23 mouse cellular contexts compared by ENCODE assay signal in the genomic region with DNA sequence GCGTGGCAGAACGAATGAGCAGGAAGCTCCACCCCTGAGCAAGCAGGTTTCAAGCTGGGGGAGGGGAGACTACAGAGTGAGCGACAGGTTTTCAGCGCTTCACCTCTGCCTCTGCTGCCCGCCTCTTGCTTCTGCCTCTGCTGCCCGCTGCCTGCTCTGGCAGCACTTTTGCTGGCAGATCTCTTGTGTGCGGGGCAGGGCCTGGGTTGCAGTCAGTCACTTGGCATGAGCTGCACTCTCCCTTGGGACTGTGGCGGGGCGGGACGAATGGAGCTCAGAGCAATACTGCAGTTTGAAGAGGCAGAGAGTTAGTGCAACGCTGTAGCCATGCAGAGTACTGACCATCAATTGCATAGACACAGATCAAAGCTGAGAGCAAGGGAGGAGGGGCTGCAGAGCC. TPM values are rescaled to one million over a fixed set of nuclear protein-coding genes. Genes with fewer than 3 reads are reported as not detected.
DNase-seq lines count a peak whose midpoint lies in the region; ATAC-seq lines count a peak whose summit lies in the region.
"Had no signal": no experiment of that assay in that cellular context is flagged by ENCODE, and none has a peak within 500 bp of the region (broad histone marks: within the 10 kb centered on the region; RNA-seq: fewer than 3 reads in every experiment).

No protein-coding gene starts in this region.

- 84% methylated on average over 11 of the region's 11 CpGs for WGBS in embryonic facial prominence, embryonic 13.5 days
- 91% methylated on average over 11 of the region's 11 CpGs for WGBS in embryonic facial prominence, embryonic 10.5 days

- DNase-seq in embryonic facial prominence, embryonic 10.5 days (ENCODE audit: low spot score), result no peak
- DNase-seq in kidney, postnatal 10 days, result peak; percentile 15
- DNase-seq in kidney, postnatal 14 days, result no peak
- peak; percentile 6 for DNase-seq in 3T3-L1 (ENCODE audit: low read depth, low spot score)
- DNase-seq in adrenal gland, postnatal 10 days, result peak; percentile 73
- DNase-seq in urinary bladder, adult 18-20 months (ENCODE audit: low spot score in 2 of 2), result no peak
- DNase-seq: B cell, adult 2 months; cerebellum, adult 9-10 months; gastrocnemius, postnatal 36 days; heart, postnatal 4 days; kidney, adult 2 months; lung, postnatal 10 days; right cerebral cortex, postnatal 14 days; thymus, postnatal 36 days had no signal

- peak; percentile 43; the same call in 1 of the 2 replicates for ATAC-seq in embryonic facial prominence, embryonic 13.5 days (ENCODE audit: insufficient number of reproducible peaks, insufficient read depth, low FRiP score, low TSS enrichment, low read depth)
- no peak for ATAC-seq in inflammation-experienced regulatory T-cells, adult 6 months
- ATAC-seq: hindbrain, postnatal 0 days; midbrain, embryonic 16.5 days had no signal

- H3K4me2 ChIP-seq in embryonic facial prominence, embryonic 13.5 days, result no peak overlapping the region
- H3K4me2 ChIP-seq: embryonic facial prominence, embryonic 15.5 days; heart, embryonic 13.5 days had no signal

- no peak overlapping the region for H3K4me3 ChIP-seq in embryonic facial prominence, embryonic 13.5 days
- H3K4me3 ChIP-seq in embryonic facial prominence, embryonic 10.5 days, result no peak overlapping the region
- H3K4me3 ChIP-seq: embryonic facial prominence, embryonic 15.5 days; forebrain, embryonic 10.5 days; heart, embryonic 13.5 days; limb, embryonic 10.5 days had no signal

- no peaks in the 10 kb centered on the region for H3K4me1 ChIP-seq in embryonic facial prominence, embryonic 13.5 days
- peaks cover 3% of the 10 kb centered on the region; the same call in 1 of the 2 replicates for H3K4me1 ChIP-seq in embryonic facial prominence, embryonic 10.5 days
- H3K4me1 ChIP-seq: embryonic facial prominence, embryonic 15.5 days; forebrain, embryonic 10.5 days; heart, embryonic 13.5 days; limb, embryonic 10.5 days had no signal

- H3K27me3 ChIP-seq in embryonic facial prominence, embryonic 13.5 days, result no peaks in the 10 kb centered on the region
- no peaks in the 10 kb centered on the region for H3K27me3 ChIP-seq in embryonic facial prominence, embryonic 10.5 days (replicated peaks; ENCODE audit: low read depth, poor library complexity, severe bottlenecking)
- H3K27me3 ChIP-seq: embryonic facial prominence, embryonic 15.5 days; heart, embryonic 13.5 days had no signal

- H3K27ac ChIP-seq in embryonic facial prominence, embryonic 13.5 days, result no peak overlapping the region
- H3K27ac ChIP-seq in embryonic facial prominence, embryonic 10.5 days (replicated peaks), result no peak overlapping the region
- H3K27ac ChIP-seq: embryonic facial prominence, embryonic 15.5 days; forebrain, embryonic 10.5 days; heart, embryonic 13.5 days; hindbrain, postnatal 0 days; limb, embryonic 10.5 days; liver, embryonic 14.5 days had no signal

- no peak overlapping the region for H3K9ac ChIP-seq in embryonic facial prominence, embryonic 13.5 days
- H3K9ac ChIP-seq: embryonic facial prominence, embryonic 15.5 days; heart, embryonic 13.5 days; liver, embryonic 14.5 days had no signal

- H3K9me3 ChIP-seq in embryonic facial prominence, embryonic 13.5 days, result peaks cover 8% of the 10 kb centered on the region; the same call in 1 of the 2 replicates
- peaks cover 8% of the 10 kb centered on the region; the same call in 1 of the 2 replicates for H3K9me3 ChIP-seq in embryonic facial prominence, embryonic 10.5 days
- H3K9me3 ChIP-seq: limb, embryonic 10.5 days had no signal

- H3K36me3 ChIP-seq in embryonic facial prominence, embryonic 13.5 days, result peaks cover 6% of the 10 kb centered on the region; the same call in 1 of the 2 replicates
- H3K36me3 ChIP-seq in embryonic facial prominence, embryonic 10.5 days (replicated peaks), result peaks cover 35% of the 10 kb centered on the region
- H3K36me3 ChIP-seq: embryonic facial prominence, embryonic 15.5 days had no signal

RNA-seq across cellular contexts. Expression of a gene that starts 45.0 kb away (rescaled TPM):
- polyA plus RNA-seq in embryonic facial prominence, embryonic 13.5 days (2015; fragmentation: Nextera tagmentation; extraction: Ambion mirVana), result 0.81 and 0.83 TPM in 2 replicates
- polyA plus RNA-seq in embryonic facial prominence, embryonic 10.5 days (2016; fragmentation: Nextera tagmentation; extraction: Ambion mirVana), result 1.3 TPM in 2 replicates
- under 1 TPM; 0.63 to 1.00 TPM for total RNA-seq in adrenal gland, postnatal 10 days (2021)
- 1 to 10 TPM in 1 of 3 experiments, under 1 TPM in 2; 0.82 to 1.0 (median 0.83) TPM for polyA plus RNA-seq in inflammation-experienced regulatory T-cells, adult 6 months (2017; shearing (Covaris generic))

Comparison
In these comparisons a context has a peak if more than half of its experiments do, and no peak if none do; other contexts are left out.
1. DNase-seq: peak in kidney, postnatal 10 days (single experiment), 3T3-L1 (single experiment) and adrenal gland, postnatal 10 days (single experiment); none in embryonic facial prominence, embryonic 10.5 days (single experiment), kidney, postnatal 14 days (single experiment) and urinary bladder, adult 18-20 months (0 of 2).